Mouse (Mus musculus): ENCODE measurements around the gene Gm21882. TPM values are rescaled to one million over a fixed set of nuclear protein-coding genes. Genes with fewer than 3 reads are reported as not detected.

Gene Gm21882
- not detected for total RNA-seq (2023)

DNA sequence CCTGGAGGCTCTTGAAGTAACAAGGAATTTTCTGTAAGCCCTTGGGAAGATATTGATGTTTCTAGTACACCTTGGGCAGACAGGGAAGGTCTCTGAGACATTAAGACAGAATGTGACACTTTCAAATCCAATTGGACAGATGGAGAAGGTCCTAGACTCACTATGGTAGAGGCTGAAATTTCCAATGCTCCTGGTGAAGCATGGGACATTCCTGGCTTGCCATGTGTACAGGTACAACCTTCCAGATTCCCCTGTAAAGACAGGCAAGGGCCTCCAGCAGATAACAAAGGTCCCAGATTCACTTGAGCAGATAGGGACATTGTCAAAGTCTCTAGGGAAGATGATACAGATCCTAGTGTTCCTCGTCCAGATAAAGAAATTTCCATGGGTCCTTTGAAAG, at the start of gene Gm21882:
Gm21882 (minus strand) TSS at position 101 of the 400 bp plus-strand sequence.

Other genes starting within 250 kb of the Gm21882 start
- not detected for gene Gm21865, start 64.6 kb downstream of the Gm21882 start, total RNA-seq (2023)